Mouse (Mus musculus) inflammation-experienced regulatory T-cells, adult 6 months (primary cell): ENCODE results near the gene Myod1. TPM values are rescaled to one million over a fixed set of nuclear protein-coding genes. Genes with fewer than 3 reads are reported as not detected.

Experiments used
- ATAC-seq: one replicate; pipeline ENCODE4 v1.8.0; 2017
- polyA plus RNA-seq, 3 experiments: library from polyadenylated mRNA; unstranded; fragments of 100-300 nt; shearing (Covaris generic); gene quantifications; one replicate each; pipeline ENCODE4 v1.2.1; 2017

Myod1 gene
- not detected for polyA plus RNA-seq

DNA sequence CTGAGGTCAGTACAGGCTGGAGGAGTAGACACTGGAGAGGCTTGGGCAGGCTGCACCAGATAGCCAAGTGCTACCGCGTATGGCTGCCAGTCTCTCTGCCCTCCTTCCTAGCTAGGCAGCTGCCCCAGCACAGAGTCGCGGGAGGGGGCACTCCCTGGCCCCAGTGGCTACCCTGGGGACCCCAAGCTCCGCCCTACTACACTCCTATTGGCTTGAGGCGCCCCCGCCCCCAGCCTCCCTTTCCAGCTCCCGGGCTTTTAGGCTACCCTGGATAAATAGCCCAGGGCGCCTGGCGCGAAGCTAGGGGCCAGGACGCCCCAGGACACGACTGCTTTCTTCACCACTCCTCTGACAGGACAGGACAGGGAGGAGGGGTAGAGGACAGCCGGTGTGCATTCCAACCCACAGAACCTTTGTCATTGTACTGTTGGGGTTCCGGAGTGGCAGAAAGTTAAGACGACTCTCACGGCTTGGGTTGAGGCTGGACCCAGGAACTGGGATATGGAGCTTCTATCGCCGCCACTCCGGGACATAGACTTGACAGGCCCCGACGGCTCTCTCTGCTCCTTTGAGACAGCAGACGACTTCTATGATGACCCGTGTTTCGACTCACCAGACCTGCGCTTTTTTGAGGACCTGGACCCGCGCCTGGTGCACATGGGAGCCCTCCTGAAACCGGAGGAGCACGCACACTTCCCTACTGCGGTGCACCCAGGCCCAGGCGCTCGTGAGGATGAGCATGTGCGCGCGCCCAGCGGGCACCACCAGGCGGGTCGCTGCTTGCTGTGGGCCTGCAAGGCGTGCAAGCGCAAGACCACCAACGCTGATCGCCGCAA is at the start of gene Myod1:
TSS of gene Myod1 (plus strand) at position 303 of the 836 bp plus-strand sequence.
- no peak for ATAC-seq

DNA sequence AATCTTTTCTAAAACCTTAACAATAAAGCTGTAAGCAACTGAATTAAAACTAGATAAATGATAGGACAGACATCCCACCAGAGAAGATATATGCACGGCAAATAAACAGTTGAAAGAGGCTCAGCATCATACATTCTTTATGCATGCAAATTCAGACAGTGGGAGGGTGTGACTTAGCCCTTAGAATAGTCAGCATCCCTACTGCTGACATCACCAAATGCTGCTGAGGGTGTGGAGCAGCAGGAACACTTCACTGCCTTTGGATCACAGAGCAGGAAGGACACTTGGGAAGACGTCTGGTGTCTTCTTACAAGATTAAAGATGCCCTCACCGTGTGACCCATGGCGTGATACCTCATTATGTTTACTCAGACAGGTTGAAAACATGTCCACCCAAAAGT is 48.4 kb upstream of the Myod1 start:
- no peak for ATAC-seq

DNA sequence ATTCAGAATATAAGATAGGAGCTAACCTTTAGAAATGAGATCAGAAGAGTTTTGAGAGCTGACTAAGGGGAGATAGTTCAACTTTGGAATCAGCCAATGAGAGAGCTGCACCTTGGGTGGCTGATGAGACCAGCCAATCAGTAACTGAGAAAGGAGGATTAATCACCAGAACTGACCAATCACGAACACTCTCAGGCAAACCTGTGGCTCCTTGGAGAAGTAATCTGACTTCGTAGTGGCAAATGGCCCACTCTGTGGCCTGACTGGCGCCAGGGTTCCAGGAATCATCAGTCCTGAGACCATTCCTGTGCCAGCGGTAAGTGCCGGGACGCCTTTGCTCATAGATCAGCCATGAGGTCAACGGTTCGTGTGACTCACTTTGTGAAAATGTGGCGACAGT is 38.9 kb upstream of the Myod1 start:
- ATAC-seq = no peak

DNA sequence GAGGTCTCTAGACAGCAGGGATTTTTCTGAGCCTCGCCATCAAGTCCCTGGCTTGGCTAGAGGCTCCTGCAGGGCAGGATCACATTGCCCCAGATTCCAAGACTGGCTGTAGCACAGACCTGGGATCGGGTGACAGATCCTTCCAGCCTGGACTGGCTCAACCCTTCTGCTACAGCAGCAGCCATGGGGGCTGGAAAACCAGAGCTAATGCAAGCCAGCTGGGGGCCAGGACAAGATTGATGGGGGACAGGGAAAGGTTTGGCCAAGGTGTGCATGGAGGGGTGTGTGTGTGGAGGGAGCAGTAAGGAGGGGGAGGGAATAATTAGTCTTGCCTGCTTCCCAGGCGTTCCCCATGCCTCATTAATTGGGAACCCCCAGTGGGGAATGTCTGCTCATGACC is 36.5 kb upstream of the Myod1 start:
- ATAC-seq = no peak

DNA sequence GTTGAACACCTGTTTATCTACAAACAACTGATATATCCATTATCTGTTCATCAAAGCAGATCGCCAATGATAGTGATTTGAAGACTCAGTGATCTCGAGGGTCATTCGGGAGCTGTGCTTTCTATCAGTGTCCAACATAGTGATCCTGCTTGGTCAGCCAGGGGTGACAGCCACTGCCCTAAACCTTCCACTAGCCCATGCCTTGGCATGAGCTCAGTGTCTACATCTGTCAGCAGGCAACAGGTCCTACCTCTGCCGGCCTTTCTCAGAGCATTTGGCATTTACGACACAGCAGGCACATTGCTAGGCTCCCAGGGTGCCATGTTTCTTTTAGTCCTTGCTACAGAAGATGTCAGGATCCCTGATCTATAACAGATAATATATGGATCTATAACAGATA is 36.0 kb upstream of the Myod1 start:
- no peak for ATAC-seq

DNA sequence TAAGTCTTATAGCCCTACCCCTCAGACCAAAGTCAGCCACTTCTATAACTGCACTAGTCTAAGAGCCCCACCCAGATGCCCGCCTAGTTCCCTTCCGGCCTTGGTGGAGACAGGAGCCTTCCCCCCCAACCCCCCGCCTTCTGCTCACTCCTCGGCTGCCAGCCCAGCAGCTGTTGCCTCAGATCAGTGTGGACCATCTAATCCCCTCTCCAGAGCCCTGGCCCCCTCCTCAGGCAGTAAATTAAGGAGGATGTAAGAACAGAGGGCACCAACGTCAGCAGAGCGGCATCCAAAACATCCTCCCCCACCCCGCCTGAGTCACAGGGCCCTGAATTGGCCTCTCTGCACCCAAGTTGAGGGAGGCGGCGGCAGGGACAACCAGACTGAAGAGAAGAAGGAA is 34.8 kb upstream of the Myod1 start:
- no peak for ATAC-seq

DNA sequence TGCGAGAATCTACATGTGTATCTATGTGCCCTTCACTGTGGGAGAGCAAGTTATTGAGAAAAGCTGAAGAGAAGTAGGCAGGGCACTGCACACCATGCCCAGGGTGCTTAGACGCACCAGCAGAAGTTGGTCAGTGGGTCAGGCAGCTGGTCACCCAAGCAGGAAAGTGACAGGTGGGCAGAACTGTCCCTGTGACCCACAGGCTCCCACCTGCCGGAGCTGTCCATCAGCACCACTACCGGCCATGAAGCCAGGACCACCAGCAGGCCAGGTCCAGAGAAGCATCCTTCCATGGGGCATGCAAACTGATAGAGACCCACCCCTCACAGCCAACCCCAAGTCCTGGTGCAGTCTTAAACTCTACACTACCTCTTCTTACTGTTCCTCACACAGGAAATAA is 28.6 kb upstream of the Myod1 start:
- no peak for ATAC-seq

DNA sequence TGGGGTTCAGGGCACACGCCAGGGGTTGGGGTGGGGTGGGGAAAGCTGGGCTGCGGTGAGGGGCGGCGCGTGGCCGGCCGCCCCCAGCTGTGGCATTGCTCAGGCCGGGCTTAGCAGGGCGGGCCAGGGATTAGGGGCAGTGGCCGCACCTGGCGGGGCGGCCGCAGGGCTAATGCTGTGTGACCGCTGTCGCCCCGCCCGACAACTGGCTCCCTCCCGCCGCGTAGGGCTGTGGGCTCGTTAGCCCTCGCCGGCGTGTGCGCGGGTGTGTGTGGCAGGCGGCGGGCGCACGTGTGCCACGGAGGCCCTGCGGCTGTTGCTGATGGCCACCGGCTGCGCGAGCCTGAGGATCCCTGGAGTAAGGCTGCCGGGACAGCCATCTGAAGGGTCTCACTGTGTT is 27.5 kb upstream of the Myod1 start:
- ATAC-seq = no peak

DNA sequence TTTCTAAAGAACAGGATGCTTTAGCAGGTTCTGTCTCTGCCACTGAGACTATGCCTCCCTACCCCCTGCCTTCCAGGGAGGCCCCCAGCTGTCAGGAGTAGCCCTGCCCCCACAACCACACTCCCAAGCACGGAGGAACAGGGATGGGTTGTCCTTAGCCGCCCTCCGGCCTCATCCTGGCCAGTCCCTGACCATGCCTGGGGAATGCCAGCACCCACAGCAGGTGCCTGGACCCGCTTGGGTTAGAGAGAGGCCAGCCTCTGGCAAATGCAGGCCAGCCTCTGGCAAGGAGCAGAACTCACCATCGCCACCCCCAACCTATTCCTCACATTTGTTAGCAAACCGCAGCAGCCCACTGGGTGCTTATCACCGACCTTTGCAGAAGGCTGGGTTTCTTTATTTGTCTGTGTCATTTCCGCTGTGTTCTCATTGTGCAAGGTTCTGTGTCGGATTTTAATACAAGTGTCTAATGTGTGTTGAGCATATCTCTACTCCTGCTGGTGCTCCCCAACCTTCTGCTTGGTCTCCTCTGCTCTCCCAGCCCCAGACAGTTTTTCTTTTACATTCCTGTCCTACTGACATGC is 26.1 kb upstream of the Myod1 start:
- no peak for ATAC-seq

DNA sequence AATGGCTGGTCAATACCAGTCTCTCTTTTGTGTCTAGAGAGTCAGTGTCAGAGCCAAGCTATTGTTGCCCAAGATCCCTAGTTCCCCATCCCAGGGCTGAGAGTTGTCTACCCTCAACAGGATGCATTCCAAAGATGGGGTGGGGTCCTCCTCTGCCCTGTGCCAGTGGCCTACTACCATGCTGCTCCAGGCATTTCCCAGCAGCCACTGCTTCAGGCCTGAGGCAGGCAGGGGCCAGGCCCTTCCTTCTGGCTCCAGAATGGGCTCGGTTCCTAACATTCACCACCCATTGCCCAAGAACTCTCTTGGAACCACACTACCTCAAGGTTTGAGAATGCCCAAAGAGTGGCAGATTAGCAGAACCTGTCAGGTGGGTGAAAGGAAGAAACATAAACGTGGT is 23.5 kb upstream of the Myod1 start:
- no peak for ATAC-seq

DNA sequence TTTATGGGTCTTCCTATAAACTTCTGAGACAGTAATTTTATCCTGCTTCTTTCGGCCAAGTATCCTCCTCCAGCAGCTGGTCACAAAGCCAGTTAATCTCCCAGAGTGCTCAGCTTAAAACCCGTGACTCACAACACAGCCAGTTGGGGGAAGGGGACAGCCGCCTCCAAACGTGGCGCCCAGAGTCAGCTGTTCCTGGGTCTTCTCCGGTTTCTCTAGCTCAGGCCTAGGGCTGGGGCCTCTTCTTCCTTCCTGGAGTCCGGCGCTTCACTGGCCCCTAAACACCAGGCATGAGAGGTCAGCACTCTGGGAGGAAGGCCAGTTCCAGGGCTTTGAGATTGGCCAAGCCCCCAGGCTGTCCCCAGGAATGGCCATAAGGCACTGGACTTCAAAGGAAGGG is 23.1 kb upstream of the Myod1 start:
- no peak for ATAC-seq

DNA sequence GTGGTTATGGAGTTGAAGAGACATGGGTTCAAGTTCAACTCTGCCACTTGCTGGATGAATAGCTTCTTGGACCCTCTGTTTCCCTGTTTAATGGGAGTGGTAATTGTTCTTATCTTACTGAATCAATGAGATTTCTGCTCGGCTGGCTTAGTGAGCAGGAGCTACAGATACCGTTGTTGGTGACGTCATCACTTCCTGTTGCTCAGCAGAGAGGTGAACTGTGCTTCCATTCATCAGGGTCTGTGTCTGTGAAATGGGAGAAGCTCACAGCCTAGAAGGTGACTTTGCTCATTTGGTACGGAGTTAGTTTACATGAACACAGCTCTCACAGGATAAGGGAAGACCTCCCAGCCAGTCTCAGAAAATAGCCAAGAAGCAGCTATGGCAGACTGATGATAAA is 22.4 kb upstream of the Myod1 start:
- ATAC-seq = no peak

DNA sequence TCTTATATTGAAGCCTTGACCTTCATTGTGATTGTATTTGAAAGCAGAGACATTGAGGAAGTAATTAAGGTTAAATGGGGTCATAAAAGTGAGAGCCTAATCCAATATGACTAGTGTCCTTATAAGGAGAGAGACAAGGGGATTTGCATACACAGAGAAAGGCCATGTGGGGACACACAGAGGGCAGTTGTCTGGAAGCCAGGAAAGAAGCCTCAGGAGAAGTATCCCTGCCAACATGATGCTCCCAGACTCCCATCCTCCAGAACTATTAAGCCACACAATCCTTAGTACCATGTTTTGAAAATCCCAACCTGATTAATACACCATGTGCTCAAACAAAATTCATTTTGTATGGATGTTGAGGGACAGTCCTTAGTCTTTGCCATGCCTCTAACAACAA is 14.5 kb upstream of the Myod1 start:
- no peak for ATAC-seq

DNA sequence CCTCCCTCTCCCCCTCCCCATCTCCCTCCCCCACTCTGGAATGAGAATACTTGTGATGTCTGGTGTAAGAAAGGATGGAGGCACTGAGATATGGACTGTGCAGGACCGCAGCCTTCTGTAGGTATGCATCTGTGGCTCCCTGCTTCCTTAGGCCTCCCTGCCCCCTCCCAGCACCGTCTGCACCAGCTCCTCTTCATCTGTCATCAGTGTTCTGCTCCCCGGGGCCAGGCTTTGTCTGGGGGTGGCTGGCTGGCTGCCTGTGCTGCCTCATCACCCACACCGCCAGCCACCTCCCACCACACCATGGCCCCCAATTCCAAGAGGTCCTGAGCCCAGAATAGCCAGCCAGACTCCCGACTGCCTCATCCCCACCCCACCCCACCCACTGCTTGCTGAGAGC is 12.1 kb upstream of the Myod1 start:
- ATAC-seq = no peak

DNA sequence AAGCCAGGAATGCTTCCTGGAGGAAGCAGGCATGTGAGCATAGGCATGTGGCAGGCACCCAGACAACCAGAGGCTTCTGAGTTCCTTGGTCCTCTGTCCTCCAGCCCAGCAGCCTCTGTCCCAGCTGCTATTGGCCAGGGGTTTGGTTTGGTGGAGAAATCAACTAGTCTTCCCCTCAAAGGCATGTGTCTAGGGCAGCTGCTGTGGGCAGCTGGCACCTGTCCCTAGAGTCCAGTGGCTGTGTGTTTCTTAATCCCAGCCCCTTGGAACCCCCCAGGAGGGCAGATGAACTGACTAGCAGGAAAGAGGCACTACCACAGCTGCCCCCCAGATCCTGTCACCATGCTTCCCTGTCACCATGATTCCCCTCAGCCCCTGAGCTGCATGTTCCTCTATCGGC is 10.5 kb upstream of the Myod1 start:
- no peak for ATAC-seq

DNA sequence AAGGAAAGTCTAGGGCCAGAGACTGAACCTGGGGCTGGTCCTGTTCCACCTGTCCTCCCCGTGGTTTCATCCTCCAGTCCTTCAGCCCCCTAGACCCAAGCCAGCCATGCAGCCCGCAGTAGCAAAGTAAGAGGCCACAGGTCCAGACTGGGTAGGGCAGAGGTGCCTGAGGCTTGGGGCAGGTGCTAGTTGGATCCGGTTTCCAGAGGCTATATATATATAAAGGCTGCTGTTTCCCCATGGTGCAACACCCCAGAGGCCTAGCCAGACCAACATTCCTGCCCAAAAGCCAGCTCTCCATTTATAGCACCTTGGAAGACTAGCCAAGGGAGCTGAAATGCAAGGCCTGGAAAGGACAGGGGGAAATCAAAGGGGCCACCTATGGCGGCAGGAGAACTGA is 5.2 kb upstream of the Myod1 start:
- ATAC-seq = no peak

DNA sequence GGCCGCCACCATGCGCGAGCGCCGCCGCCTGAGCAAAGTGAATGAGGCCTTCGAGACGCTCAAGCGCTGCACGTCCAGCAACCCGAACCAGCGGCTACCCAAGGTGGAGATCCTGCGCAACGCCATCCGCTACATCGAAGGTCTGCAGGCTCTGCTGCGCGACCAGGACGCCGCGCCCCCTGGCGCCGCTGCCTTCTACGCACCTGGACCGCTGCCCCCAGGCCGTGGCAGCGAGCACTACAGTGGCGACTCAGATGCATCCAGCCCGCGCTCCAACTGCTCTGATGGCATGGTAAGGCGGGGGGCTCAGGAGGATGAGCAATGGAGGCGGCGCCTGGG is 703 bp downstream of the Myod1 start:
- ATAC-seq = no peak

DNA sequence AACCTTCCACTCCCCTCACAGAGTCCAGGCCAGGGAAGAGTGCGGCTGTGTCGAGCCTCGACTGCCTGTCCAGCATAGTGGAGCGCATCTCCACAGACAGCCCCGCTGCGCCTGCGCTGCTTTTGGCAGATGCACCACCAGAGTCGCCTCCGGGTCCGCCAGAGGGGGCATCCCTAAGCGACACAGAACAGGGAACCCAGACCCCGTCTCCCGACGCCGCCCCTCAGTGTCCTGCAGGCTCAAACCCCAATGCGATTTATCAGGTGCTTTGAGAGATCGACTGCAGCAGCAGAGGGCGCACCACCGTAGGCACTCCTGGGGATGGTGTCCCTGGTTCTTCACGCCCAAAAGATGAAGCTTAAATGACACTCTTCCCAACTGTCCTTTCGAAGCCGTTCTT is 1.8 kb downstream of the Myod1 start:
- no peak for ATAC-seq

DNA sequence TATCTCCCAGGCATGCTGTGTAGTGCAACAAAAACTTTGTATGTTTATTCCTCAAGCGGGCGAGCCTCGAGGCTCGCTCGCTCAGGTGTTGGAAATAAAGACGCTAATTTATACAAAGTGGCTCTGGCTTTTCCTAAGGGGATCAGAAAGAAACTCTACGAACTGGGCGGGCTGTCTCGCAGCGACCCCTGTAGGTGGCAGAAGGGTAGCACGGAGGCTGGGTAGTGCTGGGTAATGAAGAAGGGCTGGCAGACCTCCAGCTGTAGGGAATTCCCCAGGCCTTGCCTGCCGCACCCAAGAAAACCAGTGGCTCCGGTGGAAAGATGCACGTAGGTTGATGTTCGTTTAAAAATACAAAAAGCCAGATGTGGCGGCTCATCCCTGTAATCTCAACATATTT is 2.7 kb downstream of the Myod1 start:
- ATAC-seq = peak; percentile 91

DNA sequence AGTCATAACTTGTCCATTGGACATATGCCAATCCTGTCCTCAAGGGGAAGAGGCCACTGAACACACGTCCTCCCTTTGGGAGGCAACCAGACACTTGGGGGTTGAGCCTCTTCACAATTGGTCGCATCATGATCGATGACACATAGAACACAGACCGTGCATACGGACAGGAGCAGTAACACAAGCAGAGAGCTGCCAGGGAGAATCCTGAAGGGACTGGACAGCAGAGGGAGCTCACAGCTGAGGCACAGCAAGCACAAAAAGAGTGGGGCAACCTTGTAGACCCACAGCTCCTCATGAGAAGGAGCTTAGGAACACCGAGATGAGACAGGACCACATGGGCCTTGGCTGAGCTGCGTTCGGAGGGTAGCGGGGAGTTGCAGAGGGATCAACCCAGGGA is 4.4 kb downstream of the Myod1 start:
- ATAC-seq = no peak

DNA sequence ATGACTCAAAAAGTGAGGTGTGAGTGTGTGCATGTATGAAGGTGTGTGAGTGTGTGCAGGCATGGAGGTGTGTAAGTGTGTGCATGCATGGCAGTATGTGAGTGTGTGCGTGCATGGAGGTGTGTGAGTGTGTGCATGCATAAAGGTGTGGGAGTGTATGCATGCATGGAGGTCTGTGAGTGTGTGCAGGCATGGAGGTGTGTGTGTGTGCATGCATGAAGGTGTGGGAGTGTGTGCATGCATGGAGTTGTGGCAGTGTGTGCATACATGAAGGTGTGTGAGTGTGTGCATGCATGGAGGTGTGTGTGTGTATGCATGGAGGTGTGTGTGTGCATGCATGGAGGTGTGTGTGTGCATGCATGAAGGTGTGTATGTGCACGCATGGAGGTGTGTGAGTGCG is 11.2 kb downstream of the Myod1 start:
- ATAC-seq = no peak

DNA sequence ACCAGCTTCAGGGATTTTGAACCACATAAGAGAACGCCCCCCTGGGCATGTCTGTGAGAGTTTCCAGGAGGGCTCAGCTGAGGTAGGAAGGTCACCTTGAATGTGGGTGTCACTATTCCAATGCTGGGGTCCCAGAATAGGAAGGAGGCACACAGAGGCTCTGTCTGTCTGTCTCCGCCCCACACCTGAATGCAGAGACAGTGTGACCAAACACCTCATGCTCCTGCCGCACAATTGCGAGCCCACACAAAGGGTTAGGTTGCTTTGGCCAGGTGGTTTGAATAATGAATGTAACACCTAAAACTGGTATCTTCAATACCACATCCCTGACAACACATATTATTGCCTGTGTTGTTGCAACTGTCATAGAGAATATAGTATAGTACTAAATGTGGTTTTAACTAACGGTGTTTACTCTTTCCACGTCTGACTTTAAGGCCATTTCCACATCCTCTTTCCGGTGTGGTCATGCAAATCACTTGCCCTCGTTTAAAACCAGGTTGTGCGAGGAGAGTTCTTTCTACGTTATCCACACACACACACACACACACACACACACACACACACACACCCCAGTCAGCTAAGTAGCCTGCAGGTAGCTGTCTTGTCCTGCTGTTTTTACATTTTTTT is 13.3 kb downstream of the Myod1 start:
- ATAC-seq = peak; percentile 87

DNA sequence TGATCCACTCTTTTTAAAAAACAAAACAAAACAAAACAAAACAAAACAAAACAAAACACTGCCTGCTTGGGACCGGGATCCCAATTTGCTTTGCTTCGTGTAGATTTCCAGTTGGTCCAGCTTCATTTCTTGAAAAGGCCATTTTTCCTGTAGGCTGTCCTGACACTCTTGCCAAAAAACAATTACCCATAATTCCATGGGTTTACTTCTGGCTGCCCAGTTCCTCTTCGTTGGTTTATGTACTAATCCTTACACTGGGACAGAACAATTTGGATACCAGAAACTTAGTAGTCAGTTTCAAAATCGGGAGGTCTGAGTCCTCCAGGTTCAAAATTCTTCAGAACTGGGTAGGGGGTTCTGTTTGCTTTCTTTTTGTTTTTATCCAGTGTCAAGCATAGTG is 14.0 kb downstream of the Myod1 start:
- no peak for ATAC-seq

DNA sequence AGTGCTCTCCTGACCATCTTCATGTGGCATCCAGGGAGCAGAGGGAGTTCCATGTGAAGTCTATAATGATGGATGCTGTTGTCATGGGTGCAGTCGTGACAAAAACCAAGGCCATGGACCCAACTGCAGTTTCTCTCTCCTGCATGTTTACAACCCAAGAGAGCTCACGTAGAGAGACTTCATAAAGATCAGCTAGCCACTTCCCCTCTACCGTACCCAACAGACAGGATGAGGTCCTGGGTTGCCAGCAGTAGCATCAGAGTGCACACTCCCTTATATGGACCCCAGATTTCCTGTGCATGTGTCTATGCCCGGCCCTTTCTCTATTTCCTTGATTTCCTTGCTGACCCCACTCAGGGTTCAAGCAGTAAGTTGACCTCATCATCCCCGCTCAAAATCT is 15.4 kb downstream of the Myod1 start:
- ATAC-seq = peak; percentile 78
